Mouse (Mus musculus) forebrain, postnatal 0 days (tissue): Measurements from ENCODE around the gene Srgap2. TPM values are rescaled to one million over a fixed set of nuclear protein-coding genes. Genes with fewer than 3 reads are reported as not detected.

Experiments
- ATAC-seq: fragments of 200-750 bp; cut with Nextera tagmentation; 2 replicates; pipeline ENCODE4 v1.8.0; 2017; ENCODE audit warnings: mild to moderate bottlenecking, moderate library complexity
- DNase-seq: peaks from one replicate; pipeline ENCODE4 v3.0.0-alpha.2; 2015
- H3K27ac ChIP-seq: fragments of 300-500 bp; sonication (generic); 2 replicates; pipeline ENCODE4 v1.5.1; 2014; ENCODE audit warnings: low read depth, mild to moderate bottlenecking, antibody characterized with exemption, low read length, moderate library complexity, mixed read lengths
- H3K27me3 ChIP-seq: fragments of 300-500 bp; sonication (generic); 2 replicates; pipeline ENCODE4 v1.6.1; 2014; ENCODE audit warnings: mild to moderate bottlenecking, low read length, mixed read lengths; ENCODE audit not compliant: insufficient read depth
- H3K36me3 ChIP-seq: fragments of 300-500 bp; sonication (generic); 2 replicates; pipeline ENCODE4 v1.6.1; 2014; ENCODE audit warnings: mild to moderate bottlenecking, moderate library complexity; ENCODE audit not compliant: insufficient read depth
- H3K4me1 ChIP-seq: fragments of 300-500 bp; sonication (generic); 2 replicates; pipeline ENCODE4 v1.6.1; 2014; ENCODE audit warnings: antibody characterized with exemption; ENCODE audit not compliant: insufficient read depth
- H3K4me2 ChIP-seq: fragments of 300-500 bp; sonication (generic); 2 replicates; pipeline ENCODE4 v1.6.1; 2014; ENCODE audit warnings: low read depth, mild to moderate bottlenecking, moderate library complexity
- H3K4me3 ChIP-seq: fragments of 300-500 bp; sonication (generic); 2 replicates; pipeline ENCODE4 v1.5.1; 2014; ENCODE audit warnings: low read depth, low read length, mixed read lengths
- H3K9ac ChIP-seq: fragments of 300-500 bp; sonication (generic); 2 replicates; pipeline ENCODE4 v1.6.1; 2014; ENCODE audit warnings: mild to moderate bottlenecking
- H3K9me3 ChIP-seq: fragments of 300-500 bp; sonication (generic); 2 replicates; pipeline ENCODE4 v1.6.1; 2016; ENCODE audit warnings: low read length
- CTCF ChIP-seq: sonication (generic); IDR thresholded peaks from 2 replicates; pipeline ENCODE4 v1.5.1; 2016; ENCODE audit warnings: antibody characterized with exemption, control low read depth, low read depth
- WGBS: fragments of 180-500 bp; shearing (Covaris S2); extraction: QIAGEN DNeasy Blood & Tissue Kit; methylation state at CpG from one replicate; pipeline ENCODE4 v1.1.7; 2014; 5-methylcytosine and 5-hydroxymethylcytosine counted together
- polyA plus RNA-seq: library from polyadenylated mRNA; unstranded; fragments of >200 nt; fragmentation: Nextera tagmentation; extraction: Ambion mirVana; gene quantifications from 2 replicates; pipeline ENCODE4 v1.2.1, GENCODE M21; 2015
- total RNA-seq: library from RNA; depleted of rRNA; stranded (reverse); fragments of >200 nt; gene quantifications from 2 replicates; pipeline ENCODE4 v1.2.3, GENCODE M21; 2014

Gene Srgap2
- total and polyA plus RNA-seq, 2 experiments from 2014 or later, result 28.1 to 68.4 TPM

DNA sequence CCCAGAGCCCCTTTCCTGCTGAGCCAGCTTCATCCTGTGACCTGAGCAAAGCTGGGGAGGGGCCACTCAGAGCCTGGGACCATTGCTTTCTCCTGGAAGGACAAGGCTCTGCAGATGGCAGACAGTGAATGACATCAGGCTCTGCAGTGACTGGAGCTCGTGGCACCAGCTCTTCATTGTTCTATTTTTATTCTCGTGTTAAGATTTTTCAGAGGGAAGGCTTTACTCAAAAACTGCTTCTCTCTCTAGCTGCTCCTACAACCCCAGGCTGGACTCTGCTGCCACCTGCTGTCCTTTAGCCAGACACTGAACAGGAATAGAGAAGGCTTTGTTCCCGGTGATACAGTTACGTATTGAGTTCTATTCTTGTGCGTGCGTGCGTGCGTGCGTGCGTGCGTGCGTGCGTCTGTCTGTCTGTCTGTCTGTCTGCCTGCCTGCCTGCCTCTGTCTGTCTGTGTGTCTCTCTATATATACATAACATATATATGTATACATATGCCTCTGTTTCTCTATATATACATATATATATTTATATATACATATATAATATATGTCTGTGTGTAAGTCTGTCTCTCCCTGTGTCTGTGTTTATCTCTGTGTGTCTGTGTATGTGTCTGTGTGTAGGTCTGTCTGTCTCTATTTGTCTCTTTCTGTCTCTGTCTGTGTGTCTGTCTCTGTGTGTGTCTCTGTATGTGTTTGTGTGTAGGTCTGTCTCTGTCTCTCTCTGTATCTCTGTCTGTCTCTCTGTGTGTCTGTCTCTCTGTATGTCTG lies 28.1 kb upstream of the Srgap2 start:
- Histone ChIP-seq H3K4me3 (no peak overlapping the region), H3K9me3 (no peaks in the 10 kb centered on the region), H3K4me2 (peak overlapping the region; percentile 35), H3K36me3 (no peaks in the 10 kb centered on the region), H3K4me1 (no peaks in the 10 kb centered on the region), H3K27ac (peak overlapping the region; percentile 90), H3K27me3 (no peaks in the 10 kb centered on the region), H3K9ac (peak overlapping the region; percentile 60)
- whole genome bisulfite sequencing, result under 1% methylated on average over 13 of the region's 13 CpGs
- ATAC-seq (peak; percentile 100), DNase-seq (peak; percentile 93)
- peak; percentile 93 for TF ChIP-seq CTCF

DNA sequence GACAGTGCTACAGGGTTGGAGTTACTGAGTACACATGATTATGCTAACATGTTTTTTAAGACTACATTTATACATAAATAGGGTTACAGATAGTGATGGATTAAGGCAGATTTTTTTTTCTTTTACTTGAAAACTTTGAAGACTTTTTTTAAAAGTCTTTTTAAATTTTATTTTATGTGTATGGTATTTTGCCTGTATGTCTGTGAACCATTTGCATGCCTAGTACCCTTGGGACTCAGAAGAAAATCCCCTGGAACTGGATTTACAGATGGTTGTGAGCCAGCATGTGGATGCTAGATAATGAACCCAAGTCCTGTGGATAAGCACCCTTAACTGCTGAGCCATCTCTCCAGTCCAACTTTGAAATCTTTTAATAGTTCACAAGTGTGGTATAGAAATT lies 26.3 kb upstream of the Srgap2 start:
- ATAC-seq (no peak), DNase-seq (no peak)
- Histone ChIP-seq H3K27me3 (no peaks in the 10 kb centered on the region), H3K4me2 (no peak overlapping the region), H3K36me3 (no peaks in the 10 kb centered on the region), H3K4me1 (no peaks in the 10 kb centered on the region), H3K9ac (no peak overlapping the region), H3K4me3 (no peak overlapping the region), H3K9me3 (no peaks in the 10 kb centered on the region), H3K27ac (no peak overlapping the region)
- no peak for TF ChIP-seq CTCF

DNA sequence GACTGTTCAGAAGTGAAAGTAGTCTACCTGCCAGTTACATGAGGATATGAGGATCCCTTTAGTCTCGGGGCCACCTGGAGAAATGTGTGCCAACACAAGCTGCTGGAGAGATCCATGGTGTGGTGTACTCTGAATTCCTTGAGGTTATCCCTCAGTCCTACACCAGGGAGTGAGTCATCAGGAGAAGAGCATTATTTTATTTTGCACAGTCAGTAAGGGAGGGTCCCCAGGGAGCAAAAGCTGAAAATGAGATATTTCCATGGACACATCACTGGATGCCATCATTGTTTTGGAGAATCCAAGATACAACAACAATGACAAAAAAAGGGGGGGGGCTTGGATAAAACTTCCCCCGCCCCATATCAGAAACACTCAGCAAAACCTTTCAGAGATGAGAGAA lies 24.8 kb upstream of the Srgap2 start:
- Histone ChIP-seq H3K36me3 (no peaks in the 10 kb centered on the region), H3K27ac (no peak overlapping the region), H3K4me2 (no peak overlapping the region), H3K4me1 (no peaks in the 10 kb centered on the region), H3K9ac (no peak overlapping the region), H3K9me3 (no peaks in the 10 kb centered on the region), H3K27me3 (no peaks in the 10 kb centered on the region), H3K4me3 (no peak overlapping the region)
- WGBS, result 94% methylated on average over 2 of the region's 2 CpGs
- no peak for TF ChIP-seq CTCF
- DNase-seq (no peak), ATAC-seq (no peak)

DNA sequence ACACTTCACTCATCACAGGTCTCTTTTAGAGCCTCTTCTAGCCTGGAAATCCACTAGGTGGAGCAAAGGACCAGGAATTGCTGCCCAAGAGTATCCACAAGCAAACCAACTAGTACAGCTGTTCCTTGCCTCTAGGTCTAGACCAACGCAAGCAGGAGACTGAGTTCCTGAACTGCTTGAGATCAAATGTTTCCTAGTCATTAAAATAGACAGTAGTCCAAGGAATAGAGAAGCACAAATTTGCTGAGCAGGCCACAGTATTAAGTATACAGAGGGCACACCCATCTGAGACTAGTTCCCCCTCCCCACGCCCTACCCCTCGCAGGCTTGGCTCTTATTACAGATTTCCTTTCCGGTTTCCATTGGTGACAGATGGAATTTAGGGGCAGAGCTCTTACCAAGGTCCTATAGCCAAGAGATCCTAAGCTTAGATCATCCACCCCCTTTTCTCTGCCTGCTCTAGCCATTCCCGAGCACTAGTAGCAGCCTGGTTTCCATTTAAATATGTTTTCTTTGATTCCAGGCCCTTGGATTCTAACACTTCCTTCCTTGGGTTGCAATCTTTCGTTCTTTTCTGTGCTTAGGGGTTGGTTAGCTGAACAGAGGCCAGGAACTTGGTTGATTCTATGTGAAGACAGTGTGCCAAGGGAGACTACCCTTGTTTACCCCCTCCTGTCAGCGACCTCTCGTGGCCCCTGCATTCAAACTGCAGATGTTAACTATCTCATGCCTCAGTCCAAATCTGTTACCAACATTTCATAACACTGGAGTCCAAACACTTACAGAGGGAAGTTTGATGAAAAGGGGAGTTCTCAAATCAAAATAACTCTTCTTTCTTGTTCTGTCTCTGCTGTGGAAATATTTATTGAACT lies 21.6 kb upstream of the Srgap2 start:
- Histone ChIP-seq H3K4me3 (no peak overlapping the region), H3K27me3 (no peaks in the 10 kb centered on the region), H3K4me2 (no peak overlapping the region), H3K4me1 (no peaks in the 10 kb centered on the region), H3K9me3 (no peaks in the 10 kb centered on the region), H3K27ac (no peak overlapping the region), H3K36me3 (no peaks in the 10 kb centered on the region), H3K9ac (no peak overlapping the region)
- WGBS, result 51% methylated on average over 8 of the region's 8 CpGs
- ATAC-seq (peak; percentile 70), DNase-seq (peak; percentile 54)
- peak; percentile 71 for TF ChIP-seq CTCF

DNA sequence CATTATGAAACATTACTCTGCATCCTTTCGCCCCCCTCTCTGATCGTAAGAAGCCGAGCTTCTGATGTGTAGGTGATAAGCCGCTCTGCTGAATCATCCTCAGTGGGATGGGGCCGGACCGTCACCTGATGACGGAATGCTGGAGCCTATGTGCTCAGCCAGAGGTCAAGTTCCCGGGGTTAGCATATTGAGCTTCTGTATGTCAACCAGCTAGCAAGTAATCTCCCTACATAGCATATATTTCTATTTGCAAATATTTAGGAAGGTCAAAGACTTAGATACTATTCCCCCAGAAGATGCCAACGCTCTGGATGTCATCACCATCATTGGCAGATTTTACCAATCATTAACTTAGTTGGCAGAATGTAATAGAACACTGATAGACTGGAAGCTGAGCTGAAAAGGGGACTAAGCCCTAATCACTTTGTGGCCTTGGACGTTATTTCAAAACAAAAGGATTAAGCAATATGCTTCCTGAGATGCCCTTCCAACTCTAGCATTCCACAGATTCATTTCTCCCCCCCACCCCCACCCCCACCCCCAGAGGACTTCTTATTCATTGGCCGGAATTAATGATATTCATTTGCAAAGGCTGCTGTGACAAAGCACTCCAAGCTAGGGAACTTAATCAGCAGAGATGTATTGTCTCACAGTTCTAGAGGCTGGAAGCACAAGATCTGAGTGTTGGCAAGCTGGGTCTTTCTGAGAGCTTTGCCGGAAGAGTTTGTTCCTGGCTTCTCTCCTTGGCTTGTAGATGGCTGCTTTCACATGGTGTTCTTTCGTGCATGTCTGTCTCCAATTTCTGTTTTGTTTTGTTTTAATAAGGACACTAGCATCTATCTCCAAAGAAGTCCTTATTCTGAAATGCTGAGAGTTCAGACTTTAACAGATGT lies 19.9 kb upstream of the Srgap2 start:
- Histone ChIP-seq H3K4me1 (no peaks in the 10 kb centered on the region), H3K4me2 (no peak overlapping the region), H3K9ac (no peak overlapping the region), H3K9me3 (no peaks in the 10 kb centered on the region), H3K27me3 (no peaks in the 10 kb centered on the region), H3K36me3 (no peaks in the 10 kb centered on the region), H3K27ac (no peak overlapping the region), H3K4me3 (no peak overlapping the region)
- no peak for DNase-seq
- 70% methylated on average over 13 of the region's 13 CpGs for WGBS
- no peak for TF ChIP-seq CTCF
- no peak for ATAC-seq

DNA sequence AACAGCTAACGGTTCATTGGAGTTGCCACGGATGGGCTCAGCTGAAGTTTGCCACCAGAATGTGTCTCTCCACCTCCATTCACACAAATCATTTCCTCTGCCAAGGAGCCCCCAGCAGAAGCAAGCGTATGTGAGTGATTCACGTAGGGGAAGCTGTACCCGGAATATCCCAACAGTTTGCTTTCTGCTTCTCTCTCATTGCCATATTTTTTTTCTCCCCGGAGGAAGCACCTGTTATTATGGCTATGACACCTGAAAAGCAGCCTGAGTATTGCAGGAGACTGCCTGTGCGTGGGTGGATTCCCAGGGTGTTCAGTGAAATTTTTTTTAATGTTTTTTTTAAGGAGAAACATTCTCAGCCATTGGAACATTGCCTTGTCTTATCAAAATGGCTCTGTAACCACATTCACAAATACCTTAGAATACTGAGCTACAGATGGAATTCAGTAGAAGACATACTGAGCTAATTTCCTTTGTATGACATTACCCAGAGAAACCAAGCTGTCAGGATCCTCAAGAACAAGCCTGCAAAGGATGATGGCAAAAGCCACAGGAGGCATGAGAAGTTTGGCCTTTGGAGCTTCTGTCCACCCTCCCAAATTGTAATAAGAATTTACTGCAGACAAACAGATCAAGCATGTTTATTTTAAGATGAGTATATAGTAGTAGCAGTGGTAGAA lies 16.9 kb upstream of the Srgap2 start:
- Histone ChIP-seq H3K4me3 (no peak overlapping the region), H3K4me2 (no peak overlapping the region), H3K36me3 (no peaks in the 10 kb centered on the region), H3K9me3 (no peaks in the 10 kb centered on the region), H3K27me3 (no peaks in the 10 kb centered on the region), H3K4me1 (no peaks in the 10 kb centered on the region), H3K27ac (no peak overlapping the region), H3K9ac (no peak overlapping the region)
- ATAC-seq (peak; percentile 42), DNase-seq (peak; percentile 47)
- TF ChIP-seq CTCF, result no peak
- 65% methylated on average over 7 of the region's 7 CpGs for WGBS
